Mouse (Mus musculus): Measurements from ENCODE around the gene Gsdma2. TPM values are rescaled to one million over a fixed set of nuclear protein-coding genes. Genes with fewer than 3 reads are reported as not detected.

The Gsdma2 gene
- polyA plus RNA-seq, 1 experiment from 2014 or later: not detected

DNA sequence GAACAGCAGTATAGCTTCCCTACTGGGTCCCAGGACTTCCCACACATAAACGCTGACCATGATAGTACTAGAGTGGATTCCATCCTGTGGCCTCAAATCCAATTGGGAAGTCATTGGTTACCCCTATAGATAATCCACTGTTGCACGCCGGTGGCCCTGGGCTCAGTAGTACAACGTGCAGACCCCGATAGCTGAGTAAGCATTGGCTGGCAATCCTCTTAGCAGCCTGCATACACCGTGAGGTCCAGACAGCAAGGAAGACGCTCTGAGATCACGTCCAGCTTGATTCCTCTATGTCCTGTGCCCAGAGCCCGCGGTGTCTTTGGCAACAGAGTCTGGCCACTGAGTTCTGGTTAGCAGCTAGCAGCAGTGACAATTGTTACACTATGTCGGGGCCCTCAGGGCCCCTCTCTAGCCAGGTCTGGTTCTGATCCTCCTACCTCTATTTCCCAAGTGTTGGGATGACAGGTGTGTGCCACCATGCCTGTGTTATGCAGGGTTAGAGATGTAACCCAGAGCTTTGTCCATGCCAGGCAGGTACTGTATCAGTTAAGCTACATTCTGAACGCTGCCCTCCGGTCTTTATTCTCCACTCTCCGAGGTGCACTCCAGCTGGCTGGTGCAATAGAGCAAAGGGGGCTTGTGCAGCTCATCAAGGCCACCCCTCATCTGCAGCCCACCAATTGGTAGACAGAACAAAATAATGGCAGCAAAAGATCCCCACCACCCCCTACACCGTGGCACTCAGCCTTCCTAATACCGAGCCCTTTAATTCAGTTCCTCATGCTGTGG is 52.5 kb downstream of the Gsdma2 start:
- Histone ChIP-seq H3K9me3 (ENCODE audit: control insufficient read depth, low read length) (no peaks in the 10 kb centered on the region), H3K4me3 (ENCODE audit: low read depth, low read length) (no peak overlapping the region), H3K36me3 (ENCODE audit: control insufficient read depth, insufficient read depth, low read length) (peaks cover 9% of the 10 kb centered on the region; the same call in 1 of the 2 replicates), H3K27ac (ENCODE audit: low read depth, low read length) (no peak overlapping the region), H3K9ac (ENCODE audit: low read length) (no peak overlapping the region), H3K4me1 (replicated peaks; ENCODE audit: control insufficient read depth, insufficient read depth, low read length) (no peaks in the 10 kb centered on the region), H3K27me3 (ENCODE audit: control insufficient read depth, insufficient read depth, low read length) (no peaks in the 10 kb centered on the region), H3K4me2 (ENCODE audit: low read depth, low read length, severe bottlenecking) (no peak overlapping the region)
- ATAC-seq (replicated peaks; ENCODE audit: low FRiP score) (no peak), DNase-seq (ENCODE audit: low spot score) (no peak)
- WGBS: 86% methylated on average over 16 of the region's 16 CpGs

DNA sequence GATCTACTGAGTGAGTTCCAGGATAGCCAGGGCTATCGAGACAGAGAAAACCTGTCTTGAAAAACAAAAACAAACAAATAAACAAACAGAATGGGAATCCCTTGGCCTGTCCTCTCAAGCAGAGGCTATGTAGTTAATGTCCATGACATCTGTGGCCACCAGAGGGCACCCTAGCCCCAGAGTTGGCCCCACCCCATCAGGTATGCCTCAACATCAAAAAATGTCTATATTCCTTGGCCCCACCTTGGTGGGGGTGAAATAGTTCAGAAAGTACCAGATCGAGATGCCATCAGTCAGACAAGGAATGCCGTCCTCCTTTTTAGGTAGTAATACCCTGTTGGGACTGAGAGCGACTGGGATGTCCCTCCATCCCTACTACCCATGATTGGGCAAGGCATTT is 53.4 kb downstream of the Gsdma2 start:
- Histone ChIP-seq H3K27ac (ENCODE audit: low read depth, low read length) (no peak overlapping the region), H3K4me2 (ENCODE audit: low read depth, low read length, severe bottlenecking) (no peak overlapping the region), H3K27me3 (ENCODE audit: control insufficient read depth, insufficient read depth, low read length) (no peaks in the 10 kb centered on the region), H3K9ac (ENCODE audit: low read length) (no peak overlapping the region), H3K4me1 (replicated peaks; ENCODE audit: control insufficient read depth, insufficient read depth, low read length) (no peaks in the 10 kb centered on the region), H3K4me3 (ENCODE audit: low read depth, low read length) (no peak overlapping the region), H3K9me3 (ENCODE audit: control insufficient read depth, low read length) (no peaks in the 10 kb centered on the region), H3K36me3 (ENCODE audit: control insufficient read depth, insufficient read depth, low read length) (peaks cover 7% of the 10 kb centered on the region; the same call in 1 of the 2 replicates)
- no peak for ATAC-seq (replicated peaks; ENCODE audit: low FRiP score)
- WGBS: 41% methylated on average over 4 of the region's 4 CpGs
- DNase-seq (ENCODE audit: low spot score): peak; percentile 78

DNA sequence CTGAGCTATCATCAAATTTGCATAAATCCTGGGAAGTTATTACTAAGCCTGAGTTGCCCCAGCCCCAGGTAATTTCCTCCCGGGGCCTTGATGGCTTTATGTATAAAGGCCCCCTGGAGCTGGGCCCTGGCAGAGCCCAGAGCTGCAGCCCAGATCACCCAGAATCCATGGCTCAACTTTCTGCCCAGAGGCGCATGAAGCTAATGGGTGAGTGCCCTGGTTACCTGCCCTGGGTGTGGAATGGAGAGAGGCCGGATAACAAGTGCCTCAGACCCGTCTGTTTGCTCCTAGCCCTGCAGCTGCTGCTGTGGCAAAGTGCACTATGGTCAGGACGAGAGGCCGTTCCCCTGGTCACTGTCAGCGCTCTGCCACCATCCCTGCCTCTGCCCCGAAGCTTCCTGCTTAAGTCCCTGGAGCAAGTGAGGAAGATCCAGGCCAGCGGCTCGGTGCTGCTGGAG is 54.7 kb downstream of the Gsdma2 start, which contains the start of gene Csf3:
Csf3 (plus strand) TSS at position 51 of the 458 bp plus-strand sequence.
- no peaks in the 10 kb centered on the region for H3K4me1 ChIP-seq (replicated peaks; ENCODE audit: control insufficient read depth, insufficient read depth, low read length)
- H3K27me3 ChIP-seq (ENCODE audit: control insufficient read depth, insufficient read depth, low read length): no peaks in the 10 kb centered on the region
- no peak for DNase-seq (ENCODE audit: low spot score)
- ATAC-seq (replicated peaks; ENCODE audit: low FRiP score): no peak
- 39% methylated on average over 10 of the region's 10 CpGs for WGBS
- H3K4me3 ChIP-seq (ENCODE audit: low read depth, low read length): no peak within 1 kb of the TSS
- peaks cover 6% of the 10 kb centered on the region; the same call in 1 of the 2 replicates for H3K36me3 ChIP-seq (ENCODE audit: control insufficient read depth, insufficient read depth, low read length)
- H3K27ac ChIP-seq (ENCODE audit: low read depth, low read length): no peak within 1 kb of the TSS
- H3K9me3 ChIP-seq (ENCODE audit: control insufficient read depth, low read length): no peaks in the 10 kb centered on the region
- no peak within 1 kb of the TSS; the same call in 1 of the 2 replicates for H3K9ac ChIP-seq (ENCODE audit: low read length)
- no peak within 1 kb of the TSS for H3K4me2 ChIP-seq (ENCODE audit: low read depth, low read length, severe bottlenecking)

DNA sequence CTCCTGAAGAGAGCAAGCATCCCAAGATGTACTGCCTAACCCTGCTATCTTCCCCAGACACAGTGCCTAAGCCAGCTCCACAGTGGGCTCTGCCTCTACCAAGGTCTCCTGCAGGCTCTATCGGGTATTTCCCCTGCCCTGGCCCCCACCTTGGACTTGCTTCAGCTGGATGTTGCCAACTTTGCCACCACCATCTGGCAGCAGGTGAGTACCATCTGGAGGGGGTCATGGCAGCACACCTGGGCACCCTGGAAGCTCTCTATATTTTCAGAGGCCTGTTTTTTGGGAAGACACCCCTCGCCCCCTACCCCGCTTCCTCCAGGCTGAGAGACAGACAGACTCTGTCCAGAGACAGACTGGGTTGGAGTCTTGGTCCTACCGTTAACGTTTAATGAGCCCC is 55.8 kb downstream of the Gsdma2 start:
- H3K9me3 ChIP-seq (ENCODE audit: control insufficient read depth, low read length): no peaks in the 10 kb centered on the region
- H3K4me1 ChIP-seq (replicated peaks; ENCODE audit: control insufficient read depth, insufficient read depth, low read length): no peaks in the 10 kb centered on the region
- H3K36me3 ChIP-seq (ENCODE audit: control insufficient read depth, insufficient read depth, low read length): peaks cover 8% of the 10 kb centered on the region
- H3K4me2 ChIP-seq (ENCODE audit: low read depth, low read length, severe bottlenecking): no peak overlapping the region
- H3K27ac ChIP-seq (ENCODE audit: low read depth, low read length): no peak overlapping the region
- ATAC-seq (replicated peaks; ENCODE audit: low FRiP score): no peak
- no peaks in the 10 kb centered on the region for H3K27me3 ChIP-seq (ENCODE audit: control insufficient read depth, insufficient read depth, low read length)
- H3K9ac ChIP-seq (ENCODE audit: low read length): no peak overlapping the region
- DNase-seq (ENCODE audit: low spot score): no peak
- WGBS: 82% methylated on average over 5 of the region's 5 CpGs
- no peak overlapping the region for H3K4me3 ChIP-seq (ENCODE audit: low read depth, low read length)

DNA sequence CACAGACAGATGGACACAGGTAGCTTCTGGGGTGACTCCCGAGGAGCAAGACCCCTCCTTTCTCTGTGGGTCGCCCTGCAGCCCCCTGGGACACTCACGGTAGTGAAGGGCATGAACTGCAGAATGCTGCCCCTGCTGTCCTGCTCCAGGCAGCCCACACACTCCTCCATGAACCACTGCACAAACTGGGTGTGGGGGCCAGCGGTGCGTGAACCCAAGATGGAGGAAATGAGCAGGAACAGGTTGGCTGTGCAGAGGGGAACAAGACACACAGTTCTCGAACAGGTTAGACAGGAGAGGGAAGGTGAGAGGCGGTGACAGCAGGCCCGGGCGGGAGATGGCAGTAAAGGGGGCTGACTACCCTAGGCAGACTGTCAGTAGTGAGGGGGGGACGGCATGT is 58.5 kb downstream of the Gsdma2 start:
- ATAC-seq (replicated peaks; ENCODE audit: low FRiP score) (no peak), DNase-seq (ENCODE audit: low spot score) (no peak)
- Histone ChIP-seq H3K27ac (ENCODE audit: low read depth, low read length) (no peak overlapping the region), H3K4me3 (ENCODE audit: low read depth, low read length) (no peak overlapping the region), H3K9me3 (ENCODE audit: control insufficient read depth, low read length) (no peaks in the 10 kb centered on the region), H3K4me2 (ENCODE audit: low read depth, low read length, severe bottlenecking) (no peak overlapping the region), H3K9ac (ENCODE audit: low read length) (no peak overlapping the region), H3K27me3 (ENCODE audit: control insufficient read depth, insufficient read depth, low read length) (no peaks in the 10 kb centered on the region), H3K4me1 (replicated peaks; ENCODE audit: control insufficient read depth, insufficient read depth, low read length) (no peaks in the 10 kb centered on the region), H3K36me3 (ENCODE audit: control insufficient read depth, insufficient read depth, low read length) (peaks cover 8% of the 10 kb centered on the region)
- WGBS: 81% methylated on average over 10 of the region's 10 CpGs

Other genes with a start within 250 kb of the Gsdma2 start
- 9.0 and 9.2 TPM in 2 replicates for gene Pgap3, start 246.3 kb upstream of the Gsdma2 start, polyA plus RNA-seq (2014; fragmentation: Nextera tagmentation; extraction: Ambion mirVana)
- 19.7 and 23.2 TPM in 2 replicates for gene Erbb2, start 234.3 kb upstream of the Gsdma2 start, polyA plus RNA-seq (2014; fragmentation: Nextera tagmentation; extraction: Ambion mirVana)
- 111 and 112 TPM in 2 replicates for gene Mien1, start 207.8 kb upstream of the Gsdma2 start, polyA plus RNA-seq (2014; fragmentation: Nextera tagmentation; extraction: Ambion mirVana)
- 1.8 and 1.9 TPM in 2 replicates for gene Grb7, start 200.4 kb upstream of the Gsdma2 start, polyA plus RNA-seq (2014; fragmentation: Nextera tagmentation; extraction: Ambion mirVana)
- gene Ikzf3, start 100.7 kb upstream of the Gsdma2 start, polyA plus RNA-seq (2014; fragmentation: Nextera tagmentation; extraction: Ambion mirVana): 0.08 TPM in 1 of 2 replicates, not detected in the other
- gene Zpbp2, start 95.7 kb upstream of the Gsdma2 start, polyA plus RNA-seq (2014; fragmentation: Nextera tagmentation; extraction: Ambion mirVana): 0.21 TPM in 2 replicates
- gene Ormdl3, start 59.4 kb upstream of the Gsdma2 start, polyA plus RNA-seq (2014; fragmentation: Nextera tagmentation; extraction: Ambion mirVana): 8.6 and 11.2 TPM in 2 replicates
- not detected in 2 replicates for gene Lrrc3c, start 48.5 kb upstream of the Gsdma2 start, polyA plus RNA-seq (2014; fragmentation: Nextera tagmentation; extraction: Ambion mirVana)
- 0.96 and 1.5 TPM in 2 replicates for gene Gm12355, start 21.1 kb upstream of the Gsdma2 start, polyA plus RNA-seq (2014; fragmentation: Nextera tagmentation; extraction: Ambion mirVana)
- not detected in 2 replicates for gene Gsdma3, start 20.4 kb upstream of the Gsdma2 start, polyA plus RNA-seq (2014; fragmentation: Nextera tagmentation; extraction: Ambion mirVana)
- not detected in 2 replicates for gene Gsdma, start 17.6 kb downstream of the Gsdma2 start, polyA plus RNA-seq (2014; fragmentation: Nextera tagmentation; extraction: Ambion mirVana)
- 208 and 220 TPM in 2 replicates for gene Psmd3, start 35.8 kb downstream of the Gsdma2 start, polyA plus RNA-seq (2014; fragmentation: Nextera tagmentation; extraction: Ambion mirVana)
- gene Csf3, start 54.5 kb downstream of the Gsdma2 start, polyA plus RNA-seq (2014; fragmentation: Nextera tagmentation; extraction: Ambion mirVana): not detected in 2 replicates
- 75.9 and 76.6 TPM in 2 replicates for gene Med24, start 82.7 kb downstream of the Gsdma2 start, polyA plus RNA-seq (2014; fragmentation: Nextera tagmentation; extraction: Ambion mirVana)
- 35.9 and 36.9 TPM in 2 replicates for gene Thra, start 93.9 kb downstream of the Gsdma2 start, polyA plus RNA-seq (2014; fragmentation: Nextera tagmentation; extraction: Ambion mirVana)
- 1.0 and 1.6 TPM in 2 replicates for gene Nr1d1, start 128.6 kb downstream of the Gsdma2 start, polyA plus RNA-seq (2014; fragmentation: Nextera tagmentation; extraction: Ambion mirVana)
- gene Msl1, start 148.8 kb downstream of the Gsdma2 start, polyA plus RNA-seq (2014; fragmentation: Nextera tagmentation; extraction: Ambion mirVana): 24.0 and 28.4 TPM in 2 replicates
- gene Casc3, start 158.1 kb downstream of the Gsdma2 start, polyA plus RNA-seq (2014; fragmentation: Nextera tagmentation; extraction: Ambion mirVana): 59.9 and 63.2 TPM in 2 replicates
- 2.0 and 2.5 TPM in 2 replicates for gene Rapgefl1, start 190.0 kb downstream of the Gsdma2 start, polyA plus RNA-seq (2014; fragmentation: Nextera tagmentation; extraction: Ambion mirVana)
- gene Wipf2, start 216.9 kb downstream of the Gsdma2 start, polyA plus RNA-seq (2014; fragmentation: Nextera tagmentation; extraction: Ambion mirVana): 5.5 and 6.3 TPM in 2 replicates